Mouse (Mus musculus) liver, postnatal 0 days (tissue): ENCODE results near the gene Cux2. TPM values are rescaled to one million over a fixed set of nuclear protein-coding genes. Genes with fewer than 3 reads are reported as not detected.

Experiments used
- ATAC-seq: fragments of 200-750 bp; cut with Nextera tagmentation; 2 replicates; pipeline ENCODE4 v1.8.0; 2017; ENCODE audit warnings: mild to moderate bottlenecking, moderate library complexity
- DNase-seq: peaks from one replicate; pipeline ENCODE4 v3.0.0-alpha.2; 2016
- H3K27ac ChIP-seq: fragments of 300-500 bp; sonication (generic); 2 replicates; pipeline ENCODE4 v1.5.1; 2014; ENCODE audit warnings: antibody characterized with exemption, moderate library complexity, mild to moderate bottlenecking, low read depth
- H3K27me3 ChIP-seq: fragments of 300-500 bp; sonication (generic); 2 replicates; pipeline ENCODE4 v1.6.1; 2014; ENCODE audit warnings: low read length, control low read depth, mixed read lengths; ENCODE audit not compliant: insufficient read depth
- H3K36me3 ChIP-seq: fragments of 300-500 bp; sonication (generic); replicated peaks from 2 replicates; pipeline ENCODE4 v1.6.1; 2014; ENCODE audit warnings: mild to moderate bottlenecking, control low read depth, low read length, moderate library complexity, mixed read lengths; ENCODE audit not compliant: insufficient read depth
- H3K4me1 ChIP-seq: fragments of 300-500 bp; sonication (generic); 2 replicates; pipeline ENCODE4 v1.6.1; 2014; ENCODE audit warnings: antibody characterized with exemption, mild to moderate bottlenecking, control low read depth; ENCODE audit not compliant: insufficient read depth
- H3K4me2 ChIP-seq: fragments of 300-500 bp; sonication (generic); 2 replicates; pipeline ENCODE4 v1.6.1; 2014; ENCODE audit warnings: low read depth, mild to moderate bottlenecking, low read length, moderate library complexity, mixed read lengths
- H3K4me3 ChIP-seq: fragments of 300-500 bp; sonication (generic); 2 replicates; pipeline ENCODE4 v1.5.1; 2014; ENCODE audit warnings: low read depth, low read length
- H3K9ac ChIP-seq: fragments of 300-500 bp; sonication (generic); replicated peaks from 2 replicates; pipeline ENCODE4 v1.6.1; 2014; ENCODE audit warnings: mild to moderate bottlenecking, moderate library complexity
- H3K9me3 ChIP-seq: fragments of 300-500 bp; sonication (generic); 2 replicates; pipeline ENCODE4 v1.6.1; 2016; ENCODE audit warnings: mild to moderate bottlenecking, control low read depth, low read length, mixed read lengths
- CTCF ChIP-seq: sonication (generic); IDR thresholded peaks from 2 replicates; pipeline ENCODE4 v1.5.1; 2016; ENCODE audit warnings: antibody characterized with exemption, low read depth
- EP300 ChIP-seq: IDR thresholded peaks from 2 replicates; pipeline ENCODE4 v1.6.1; 2016; ENCODE audit warnings: antibody characterized with exemption, low read depth, mild to moderate bottlenecking
- WGBS: fragments of 180-500 bp; shearing (Covaris S2); extraction: QIAGEN DNeasy Blood & Tissue Kit; methylation state at CpG from one replicate; pipeline ENCODE4 v1.1.7; 2014; ENCODE audit not compliant: insufficient replicate concordance; 5-methylcytosine and 5-hydroxymethylcytosine counted together
- polyA plus RNA-seq: library from polyadenylated mRNA; unstranded; fragments of >200 nt; fragmentation: Nextera tagmentation; extraction: Ambion mirVana; gene quantifications from 2 replicates; pipeline ENCODE4 v1.2.1, GENCODE M21; 2015

Gene Cux2
- polyA plus RNA-seq, 1 experiment from 2014 or later = 3.5 TPM

GRCm38 (mm10) chr5:121893581-121893980 lies 156.3 kb downstream of the Cux2 start:
- H3K36me3 ChIP-seq = 0 out of 2 replicates have a peak, but pooled peaks cover 3% of the 10 kb centered on the region
- no peaks in the 10 kb centered on the region for H3K9me3 ChIP-seq
- peak; percentile 37 for TF ChIP-seq CTCF
- no peak for TF ChIP-seq EP300
- ATAC-seq = no peak
- H3K4me3 ChIP-seq = no peak overlapping the region
- H3K9ac ChIP-seq = no peak overlapping the region
- 28% methylated on average over 3 of the region's 3 CpGs for WGBS
- no peak for DNase-seq
- H3K4me1 ChIP-seq = no peaks in the 10 kb centered on the region
- H3K27ac ChIP-seq = no peak overlapping the region
- no peak overlapping the region for H3K4me2 ChIP-seq
- H3K27me3 ChIP-seq = no peaks in the 10 kb centered on the region

DNA sequence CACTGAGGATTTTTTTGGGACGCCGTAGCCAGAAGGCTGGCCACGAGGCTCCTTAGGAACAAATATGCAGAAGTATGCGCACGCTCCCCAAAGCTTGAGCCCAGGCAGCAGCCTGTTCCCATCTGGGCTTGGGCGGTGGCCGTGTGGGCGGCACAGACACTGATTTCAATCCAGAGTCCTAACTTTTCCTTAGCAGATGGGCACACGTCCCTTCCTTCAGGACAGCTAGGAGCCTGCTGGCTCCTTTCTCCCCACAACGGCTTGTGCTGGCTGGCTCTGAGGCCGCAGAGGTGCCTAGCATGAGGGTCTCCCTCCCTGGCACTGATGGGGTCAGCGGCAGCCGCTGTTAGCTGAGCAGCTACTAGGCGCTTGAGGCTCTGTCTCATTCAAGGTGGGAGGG lies 157.6 kb downstream of the Cux2 start:
- H3K9me3 ChIP-seq = peaks cover 4% of the 10 kb centered on the region; the same call in 1 of the 2 replicates
- H3K36me3 ChIP-seq = 0 out of 2 replicates have a peak, but pooled peaks cover 3% of the 10 kb centered on the region
- WGBS = 82% methylated on average over 14 of the region's 14 CpGs
- no peaks in the 10 kb centered on the region for H3K4me1 ChIP-seq
- no peak overlapping the region for H3K9ac ChIP-seq
- TF ChIP-seq EP300 (no peak), CTCF (no peak)
- no peak overlapping the region for H3K4me2 ChIP-seq
- no peak overlapping the region for H3K27ac ChIP-seq
- no peak overlapping the region for H3K4me3 ChIP-seq
- DNase-seq = no peak
- no peak for ATAC-seq
- no peaks in the 10 kb centered on the region for H3K27me3 ChIP-seq

- no peaks in the 10 kb centered on the region for H3K27me3 ChIP-seq
- TF ChIP-seq CTCF (no peak), EP300 (no peak)
- DNase-seq (no peak), ATAC-seq (no peak)
- H3K9ac ChIP-seq = no peak overlapping the region
- no peaks in the 10 kb centered on the region for H3K4me1 ChIP-seq
- no peak overlapping the region for H3K27ac ChIP-seq
- WGBS = 80% methylated on average over 7 of the region's 7 CpGs
- peaks cover 4% of the 10 kb centered on the region; the same call in 1 of the 2 replicates for H3K9me3 ChIP-seq
- H3K4me3 ChIP-seq = no peak overlapping the region
- H3K36me3 ChIP-seq = no peaks in the 10 kb centered on the region
- no peak overlapping the region for H3K4me2 ChIP-seq
Measured at GRCm38 (mm10) chr5:121890925-121891324, 159.0 kb downstream of the Cux2 start.

DNA sequence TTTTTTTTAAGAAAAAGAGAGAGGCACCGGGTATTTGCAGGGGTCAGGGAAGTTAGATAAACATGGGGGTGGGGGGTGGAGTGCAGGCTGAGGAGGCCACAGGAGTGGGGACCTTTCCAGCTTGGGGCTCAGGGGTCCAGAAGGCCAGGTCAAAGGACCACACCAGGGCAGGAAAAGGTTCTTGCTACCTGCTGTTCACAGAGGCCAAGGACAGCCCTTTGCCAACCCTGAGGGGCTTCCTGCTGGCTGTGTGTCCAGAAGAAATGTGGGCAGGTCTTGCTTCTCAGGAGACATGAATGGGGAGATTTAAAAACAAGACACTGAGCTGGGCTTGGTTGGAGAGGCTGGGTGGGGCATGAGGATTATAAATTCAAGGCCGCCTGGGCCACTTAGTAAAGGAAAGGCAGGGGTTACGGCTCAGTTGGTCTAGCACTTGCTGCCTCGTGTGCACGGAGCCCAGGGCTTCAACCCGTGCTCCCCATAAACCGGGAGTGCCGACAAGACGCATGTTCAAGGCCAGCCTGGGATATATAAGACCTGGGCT lies 160.0 kb downstream of the Cux2 start:
- Histone ChIP-seq H3K27me3 (no peaks in the 10 kb centered on the region), H3K36me3 (no peaks in the 10 kb centered on the region), H3K9me3 (peaks cover 4% of the 10 kb centered on the region; the same call in 1 of the 2 replicates), H3K9ac (no peak overlapping the region), H3K4me2 (no peak overlapping the region), H3K27ac (no peak overlapping the region), H3K4me1 (no peaks in the 10 kb centered on the region), H3K4me3 (no peak overlapping the region)
- WGBS = 50% methylated on average over 9 of the region's 9 CpGs
- TF ChIP-seq CTCF = no peak
- TF ChIP-seq EP300 = no peak
- no peak for DNase-seq
- no peak for ATAC-seq

DNA sequence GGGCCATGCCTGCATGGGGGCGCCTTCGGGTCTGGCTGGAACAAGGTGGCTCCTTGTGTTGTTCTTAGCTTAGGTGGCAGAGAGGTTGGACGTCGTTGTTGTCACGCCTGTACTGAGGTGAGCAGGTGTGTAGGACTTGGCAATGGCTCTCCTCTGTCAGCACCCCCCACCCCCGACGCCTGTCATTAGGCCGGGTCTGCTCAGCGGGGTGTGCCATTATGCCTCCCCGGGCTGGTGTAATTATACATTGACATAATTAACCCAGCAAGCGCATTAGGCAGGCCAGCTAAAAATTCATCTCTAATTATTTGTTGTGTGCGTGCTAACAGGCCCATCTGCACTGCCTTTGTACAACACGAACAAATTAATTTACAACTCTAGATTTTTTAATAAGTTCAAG lies 160.5 kb downstream of the Cux2 start:
- no peaks in the 10 kb centered on the region for H3K27me3 ChIP-seq
- no peak overlapping the region for H3K4me3 ChIP-seq
- H3K9me3 ChIP-seq = peaks cover 4% of the 10 kb centered on the region; the same call in 1 of the 2 replicates
- no peaks in the 10 kb centered on the region for H3K4me1 ChIP-seq
- WGBS = 72% methylated on average over 13 of the region's 13 CpGs
- TF ChIP-seq CTCF = no peak
- no peak for TF ChIP-seq EP300
- ATAC-seq (no peak), DNase-seq (no peak)
- H3K4me2 ChIP-seq = no peak overlapping the region
- no peaks in the 10 kb centered on the region for H3K36me3 ChIP-seq
- no peak overlapping the region for H3K27ac ChIP-seq
- no peak overlapping the region for H3K9ac ChIP-seq

- Histone ChIP-seq H3K4me3 (no peak overlapping the region), H3K4me2 (no peak overlapping the region), H3K4me1 (no peaks in the 10 kb centered on the region), H3K27ac (no peak overlapping the region), H3K9ac (no peak overlapping the region), H3K9me3 (peaks cover 3% of the 10 kb centered on the region; the same call in 1 of the 2 replicates), H3K27me3 (no peaks in the 10 kb centered on the region), H3K36me3 (0 out of 2 replicates have a peak, but pooled peaks cover 6% of the 10 kb centered on the region)
- DNase-seq (no peak), ATAC-seq (no peak)
- TF ChIP-seq EP300 (no peak), CTCF (no peak)
- WGBS = 72% methylated on average over 8 of the region's 8 CpGs
Measured at GRCm38 (mm10) chr5:121883356-121883755, 166.5 kb downstream of the Cux2 start.
